Mouse (Mus musculus) left cerebral cortex, adult 11 months (tissue): ENCODE data around the gene Fam161a.
"Not testable (repeated sequence)": the region's sequence is repeated elsewhere in the genome, so short reads cannot be mapped to it uniquely, and the experiment has no call there.

ENCODE experiments used
- DNase-seq: peaks from one replicate; pipeline ENCODE4 v3.0.0; 2022; ENCODE audit warnings: low spot score

Gene Fam161a

DNA sequence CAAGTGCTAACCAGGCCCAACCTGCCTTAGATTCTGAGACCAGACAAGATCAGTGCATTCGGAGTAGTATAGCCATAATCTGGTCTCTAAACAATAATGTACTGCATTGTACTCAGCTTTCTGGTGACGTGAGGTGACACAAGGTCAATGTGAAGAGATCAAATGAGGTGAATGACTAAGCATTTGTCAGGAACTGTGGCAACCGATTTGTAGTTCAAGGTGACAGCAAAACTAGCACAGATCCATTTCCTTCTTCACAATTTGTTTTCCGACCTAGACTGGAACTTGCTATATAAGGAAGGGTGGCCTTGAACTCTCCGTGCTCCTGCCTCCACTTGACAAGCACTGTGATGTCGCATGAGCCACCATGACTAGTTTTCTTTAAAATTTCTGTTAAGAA lies 55.8 kb downstream of the Fam161a start:
- no peak for DNase-seq

DNA sequence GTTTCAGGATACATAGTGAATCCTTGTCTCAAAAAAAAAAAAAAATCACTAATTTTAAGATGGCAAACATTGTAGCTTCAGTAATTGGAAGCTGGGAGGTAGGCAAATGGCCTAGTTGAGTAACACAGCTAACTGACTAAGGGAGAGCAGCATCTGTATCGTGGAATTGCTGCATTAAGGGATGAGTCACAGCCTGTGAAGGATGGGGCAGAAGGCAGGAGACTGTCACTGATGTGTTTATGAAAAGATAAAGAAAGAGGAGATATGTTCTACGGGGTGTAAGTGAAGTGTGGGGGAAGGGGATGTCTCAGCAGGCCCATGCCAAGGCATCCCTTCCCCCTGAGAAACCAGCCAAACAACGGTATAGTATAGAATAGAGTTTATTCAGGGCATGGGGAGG lies 56.5 kb downstream of the Fam161a start:
- no peak for DNase-seq

DNA sequence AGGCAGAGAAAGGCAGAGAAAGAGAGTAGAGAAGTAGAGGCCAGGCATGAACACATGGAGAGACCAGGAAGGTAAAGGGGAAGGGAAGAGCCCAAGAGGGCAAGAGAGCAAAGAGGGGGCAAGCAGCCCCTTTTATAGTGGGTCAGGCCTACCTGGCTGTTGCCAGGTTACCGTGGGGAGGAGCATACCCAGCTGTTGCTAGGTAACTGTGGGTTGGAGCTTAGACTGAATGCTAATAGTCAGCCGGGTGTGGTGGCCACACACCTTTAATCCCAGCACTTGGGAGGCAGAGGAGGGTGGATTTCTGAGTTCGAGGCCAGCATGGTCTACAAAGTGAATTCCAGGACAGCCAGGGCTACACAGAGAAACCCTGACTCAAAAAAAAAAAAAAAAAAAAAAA lies 56.9 kb downstream of the Fam161a start:
- not testable (repeated sequence) for DNase-seq

DNA sequence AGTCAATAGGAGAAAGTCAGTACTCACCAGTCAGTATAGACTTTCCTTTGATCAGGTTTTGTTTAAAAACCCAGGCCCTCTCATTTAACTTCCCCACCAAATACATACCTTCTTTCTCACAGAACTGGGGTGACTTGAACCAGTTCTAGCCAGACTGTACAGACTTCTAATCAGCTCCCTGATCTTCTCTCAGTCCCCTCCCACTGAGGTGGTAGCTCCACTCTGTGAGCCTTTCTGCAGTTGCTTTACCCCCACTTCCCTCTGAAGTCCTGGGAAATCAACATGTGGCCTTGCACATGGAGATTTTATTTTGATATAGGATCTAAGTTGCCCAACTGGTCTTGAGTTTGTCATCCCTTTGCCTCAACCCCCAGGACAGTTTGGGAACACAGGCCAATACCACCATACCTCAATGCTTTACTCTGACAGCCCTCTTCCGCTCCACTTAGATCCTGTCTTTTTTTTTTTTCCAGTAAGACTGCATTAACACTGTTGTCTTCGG lies 57.9 kb downstream of the Fam161a start:
- no peak for DNase-seq

DNA sequence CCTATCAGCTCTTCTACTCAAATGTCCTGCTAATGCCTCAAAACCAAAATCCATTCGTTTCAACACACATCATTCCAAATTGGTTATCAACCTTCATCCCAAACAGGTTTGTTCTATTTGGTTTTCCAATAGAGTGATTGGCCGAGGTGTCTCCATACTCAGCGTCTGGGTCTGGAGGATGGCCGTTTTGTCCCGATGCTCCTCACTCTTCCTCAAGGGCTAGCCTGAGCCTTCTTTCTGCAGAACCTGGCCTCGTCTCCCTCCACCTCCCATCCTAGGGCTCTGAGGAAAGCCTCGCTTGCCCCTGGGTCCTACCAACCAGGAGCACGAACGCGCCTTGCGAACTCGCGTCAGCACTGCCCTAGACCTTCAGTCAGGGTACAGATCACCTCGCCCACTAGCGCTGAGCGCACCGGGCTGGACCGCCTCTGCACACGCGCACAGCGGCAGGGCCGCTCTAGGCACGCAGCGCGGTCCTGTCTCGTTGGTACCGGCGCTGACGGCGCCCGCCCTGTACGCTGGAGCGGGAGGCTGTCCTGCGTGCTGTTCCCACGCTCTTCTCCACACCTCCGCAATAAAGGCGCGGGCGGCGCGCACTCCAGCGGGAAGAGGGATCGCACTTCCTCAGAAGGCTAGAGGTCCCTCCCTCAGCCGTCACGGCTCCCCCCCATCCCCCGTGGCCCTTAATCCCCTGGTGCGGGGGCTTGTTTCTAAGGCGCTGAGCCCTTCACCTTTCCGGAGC lies 60.2 kb downstream of the Fam161a start:
- DNase-seq, result peak; percentile 86

DNA sequence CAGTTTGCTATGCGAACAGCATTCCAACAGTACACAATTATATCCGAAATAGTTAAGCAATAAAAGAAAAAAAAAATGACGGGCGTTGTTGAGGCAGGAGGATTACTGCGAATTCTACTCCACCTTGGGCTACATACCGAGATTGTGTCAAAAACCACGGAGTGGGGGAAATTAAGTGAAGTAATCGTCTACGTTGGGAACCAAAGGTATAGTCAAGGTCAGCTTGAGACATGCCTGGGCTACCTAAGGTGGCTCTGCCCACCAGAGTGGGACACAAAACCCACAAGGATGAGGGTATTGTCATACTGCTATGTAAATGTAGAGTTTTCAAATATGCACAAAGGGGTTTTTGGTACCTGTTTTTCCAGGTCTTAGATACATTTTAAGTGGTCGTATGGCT lies 60.9 kb downstream of the Fam161a start:
- DNase-seq, result no peak

DNA sequence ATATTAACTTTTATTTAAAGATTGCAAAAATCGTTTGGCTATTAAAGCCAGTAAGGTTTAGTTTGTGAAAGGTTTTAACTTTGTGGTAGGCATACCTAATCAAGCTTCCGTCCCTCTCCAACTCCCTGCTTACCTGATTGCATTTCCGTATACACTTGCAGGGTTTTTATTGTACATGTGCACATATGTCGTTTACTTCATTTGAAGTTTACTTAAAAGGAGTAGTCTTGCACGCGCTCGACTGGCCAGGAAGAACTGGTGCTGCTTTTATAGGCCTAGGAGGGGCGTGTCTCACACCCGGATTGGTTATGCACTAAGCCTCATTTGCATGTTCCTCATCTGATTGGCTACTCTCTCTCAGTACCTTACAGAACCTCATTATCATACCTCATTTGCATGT lies 61.7 kb downstream of the Fam161a start:
- DNase-seq, result not testable (repeated sequence)

DNA sequence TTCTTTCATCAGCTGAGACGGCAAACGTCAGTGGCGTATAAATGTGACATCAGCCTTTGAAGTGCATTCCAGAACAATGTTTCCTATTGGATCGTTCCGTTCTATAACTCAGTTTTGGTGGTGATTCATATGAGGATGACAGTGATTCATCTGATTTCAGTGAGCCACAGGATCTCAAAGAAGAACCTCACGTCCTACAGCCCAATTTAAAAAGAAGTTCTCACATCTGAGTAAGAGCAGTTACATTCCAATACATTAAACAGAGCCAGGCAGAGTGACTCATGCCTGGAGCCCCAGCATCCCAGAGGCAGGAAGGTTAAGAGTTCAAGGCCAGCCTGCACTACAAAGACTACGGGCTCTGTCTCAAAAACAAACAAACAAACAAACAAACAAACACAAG lies 67.5 kb downstream of the Fam161a start:
- DNase-seq, result peak; percentile 39

DNA sequence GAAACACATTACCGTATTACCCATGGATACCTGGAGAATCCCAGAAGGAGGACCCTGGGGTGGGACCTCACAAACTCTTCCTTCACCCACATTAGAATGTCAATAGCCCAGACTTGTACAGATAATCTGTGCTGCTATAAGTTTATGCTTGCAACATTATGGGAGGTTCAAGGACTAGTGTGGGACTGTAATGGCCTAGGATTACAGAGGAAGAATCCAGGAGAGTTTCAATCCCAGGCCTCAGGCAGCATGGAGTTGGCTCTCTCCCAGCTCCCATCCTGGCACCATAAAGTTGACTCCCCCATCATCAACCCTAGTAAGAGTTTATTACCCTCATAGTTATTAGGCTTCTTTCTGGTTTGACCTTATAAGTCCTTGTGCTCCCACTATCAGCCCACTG lies 71.2 kb downstream of the Fam161a start:
- no peak for DNase-seq
